Mouse (Mus musculus): ENCODE results near the gene Galp. TPM values are rescaled to one million over a fixed set of nuclear protein-coding genes. Genes with fewer than 3 reads are reported as not detected.
"Not testable (repeated sequence)": the region's sequence is repeated elsewhere in the genome, so short reads cannot be mapped to it uniquely, and the experiment has no call there.

Gene Galp
- polyA plus RNA-seq, 1 experiment = not detected

GRCm38 (mm10) chr7:6221978-6222377 lies 25.1 kb downstream of the Galp start, which contains the start of gene Zscan5b:
Gene Zscan5b, plus strand, starts transcription at chr7:6222278.
- H3K27me3 ChIP-seq (ENCODE audit: control insufficient read depth) = no peaks in the 10 kb centered on the region
- no peaks in the 10 kb centered on the region for H3K36me3 ChIP-seq (ENCODE audit: control insufficient read depth)
- peaks cover 5% of the 10 kb centered on the region; the same call in 1 of the 2 replicates for H3K9me3 ChIP-seq (ENCODE audit: control insufficient read depth, low read length)
- no peak within 1 kb of the TSS for H3K4me3 ChIP-seq (replicated peaks)
- H3K4me1 ChIP-seq (ENCODE audit: control insufficient read depth) = no peaks in the 10 kb centered on the region
- TF ChIP-seq TAL1 (IDR thresholded peaks at IDR 0.05; ENCODE audit: low read length) (no peak), GATA1 (IDR thresholded peaks at IDR 0.05; ENCODE audit: low read length) (no peak)

DNA sequence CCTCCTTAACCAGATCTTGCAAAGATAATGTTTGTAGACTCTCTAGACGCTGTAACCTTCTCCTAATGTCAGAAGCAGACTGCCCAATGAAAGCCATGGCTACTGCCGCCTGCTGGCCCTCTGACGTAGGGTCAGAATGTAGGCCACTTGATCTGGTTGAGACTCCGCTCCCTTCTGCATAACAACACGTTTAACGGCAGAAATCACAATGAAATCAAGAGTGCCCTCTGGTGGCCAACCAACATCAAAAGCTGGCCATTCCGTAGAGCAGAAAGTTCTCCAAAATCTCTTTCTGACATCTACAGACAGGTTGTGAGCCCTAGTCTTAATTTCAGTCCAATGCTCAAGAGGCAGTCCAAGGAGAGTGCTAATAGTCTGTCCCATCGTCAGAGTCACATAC lies 31.6 kb downstream of the Galp start:
- not testable (repeated sequence) for H3K4me3 ChIP-seq (replicated peaks); H3K36me3 ChIP-seq (ENCODE audit: control insufficient read depth); H3K27me3 ChIP-seq (ENCODE audit: control insufficient read depth); H3K4me1 ChIP-seq (ENCODE audit: control insufficient read depth)
- H3K9me3 ChIP-seq (ENCODE audit: control insufficient read depth, low read length) = peaks cover 11% of the 10 kb centered on the region

DNA sequence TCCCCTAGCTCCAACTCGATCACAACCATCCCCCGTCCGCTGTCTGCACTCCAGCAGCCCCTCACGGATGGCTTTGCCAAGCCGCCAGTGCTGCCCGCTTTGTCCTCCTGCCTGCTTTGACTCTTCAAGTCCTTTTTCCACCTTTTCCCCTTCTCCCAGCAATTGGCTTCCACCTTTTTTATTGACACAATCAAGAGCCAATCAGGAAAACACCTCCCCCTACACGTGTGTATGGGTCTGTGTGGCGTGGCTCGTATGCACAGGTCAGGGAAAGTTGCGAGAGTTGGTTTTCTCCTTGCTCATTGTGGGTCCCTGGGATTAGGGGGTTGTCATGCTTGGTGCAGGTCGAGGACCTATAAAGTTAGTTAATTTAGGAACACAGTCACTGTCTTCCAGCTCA lies 42.9 kb downstream of the Galp start:
- TF ChIP-seq TAL1 (IDR thresholded peaks at IDR 0.05; ENCODE audit: low read length) (no peak), GATA1 (IDR thresholded peaks at IDR 0.05; ENCODE audit: low read length) (no peak)
- Histone ChIP-seq H3K4me3 (replicated peaks) (no peak overlapping the region), H3K9me3 (ENCODE audit: control insufficient read depth, low read length) (no peaks in the 10 kb centered on the region), H3K36me3 (ENCODE audit: control insufficient read depth) (no peaks in the 10 kb centered on the region), H3K4me1 (ENCODE audit: control insufficient read depth) (no peaks in the 10 kb centered on the region), H3K27me3 (ENCODE audit: control insufficient read depth) (no peaks in the 10 kb centered on the region; the same call in 1 of the 2 replicates)

DNA sequence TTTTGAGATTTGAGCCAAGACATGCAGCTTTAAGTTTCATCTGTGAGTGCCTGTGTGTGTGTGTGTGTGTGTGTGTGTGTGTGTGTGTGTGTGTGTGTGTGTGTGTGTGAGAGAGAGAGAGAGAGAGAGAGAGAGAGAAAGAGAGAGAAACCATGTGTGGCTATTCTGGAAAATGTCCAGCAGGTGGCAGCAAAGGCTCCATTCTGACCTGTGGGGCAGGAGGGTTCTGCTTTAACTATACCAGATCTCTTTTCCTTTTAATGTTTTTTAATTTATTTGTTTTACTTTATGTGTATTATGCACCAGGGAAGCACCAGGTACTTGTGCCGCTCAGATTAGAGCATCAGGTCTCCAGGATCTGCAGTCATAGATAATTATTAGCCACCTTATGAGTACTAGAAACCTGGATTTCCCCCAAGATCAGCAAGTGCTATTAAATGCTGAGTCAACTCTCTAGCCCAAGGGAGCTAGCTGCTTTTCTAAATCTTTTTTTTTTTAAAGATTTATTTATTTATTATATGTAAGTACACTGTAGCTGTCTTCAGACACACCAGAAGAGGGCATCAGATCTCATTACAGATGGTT lies 44.0 kb downstream of the Galp start:
- H3K36me3 ChIP-seq (ENCODE audit: control insufficient read depth); H3K27me3 ChIP-seq (ENCODE audit: control insufficient read depth); H3K4me3 ChIP-seq (replicated peaks); H3K4me1 ChIP-seq (ENCODE audit: control insufficient read depth); H3K9me3 ChIP-seq (ENCODE audit: control insufficient read depth, low read length): not testable (repeated sequence)

GRCm38 (mm10) chr7:6244361-6245292 lies 47.7 kb downstream of the Galp start:
- no peaks in the 10 kb centered on the region for H3K9me3 ChIP-seq (ENCODE audit: control insufficient read depth, low read length)

GRCm38 (mm10) chr7:6252410-6252809 lies 55.5 kb downstream of the Galp start, which contains the start of gene Epp13:
Gene Epp13, plus strand, starts transcription at chr7:6252710.
- no peaks in the 10 kb centered on the region for H3K27me3 ChIP-seq (ENCODE audit: control insufficient read depth)
- no peaks in the 10 kb centered on the region for H3K36me3 ChIP-seq (ENCODE audit: control insufficient read depth)
- no peaks in the 10 kb centered on the region for H3K4me1 ChIP-seq (ENCODE audit: control insufficient read depth)
- no peak for TF ChIP-seq GATA1 (IDR thresholded peaks at IDR 0.05; ENCODE audit: low read length)
- no peak for TF ChIP-seq TAL1 (IDR thresholded peaks at IDR 0.05; ENCODE audit: low read length)
- no peaks in the 10 kb centered on the region for H3K9me3 ChIP-seq (ENCODE audit: control insufficient read depth, low read length)
- no peak within 1 kb of the TSS for H3K4me3 ChIP-seq (replicated peaks)

More at GRCm38 (mm10) chr7:6244361-6245292, 47.7 kb downstream of the Galp start:
- Histone ChIP-seq H3K27me3 (ENCODE audit: control insufficient read depth) (no peaks in the 10 kb centered on the region), H3K36me3 (ENCODE audit: control insufficient read depth) (no peaks in the 10 kb centered on the region), H3K4me3 (replicated peaks) (no peak overlapping the region), H3K4me1 (ENCODE audit: control insufficient read depth) (no peaks in the 10 kb centered on the region)
- no peak for TF ChIP-seq TAL1 (IDR thresholded peaks at IDR 0.05; ENCODE audit: low read length)
- no peak for TF ChIP-seq GATA1 (IDR thresholded peaks at IDR 0.05; ENCODE audit: low read length)

- Histone ChIP-seq H3K9me3 (ENCODE audit: control insufficient read depth, low read length) (no peaks in the 10 kb centered on the region), H3K36me3 (ENCODE audit: control insufficient read depth) (no peaks in the 10 kb centered on the region), H3K4me1 (ENCODE audit: control insufficient read depth) (no peaks in the 10 kb centered on the region), H3K4me3 (replicated peaks) (no peak overlapping the region), H3K27me3 (ENCODE audit: control insufficient read depth) (no peaks in the 10 kb centered on the region)
- TF ChIP-seq TAL1 (IDR thresholded peaks at IDR 0.05; ENCODE audit: low read length) (no peak), GATA1 (IDR thresholded peaks at IDR 0.05; ENCODE audit: low read length) (no peak)
Observed at GRCm38 (mm10) chr7:6254451-6254850, 57.6 kb downstream of the Galp start.

DNA sequence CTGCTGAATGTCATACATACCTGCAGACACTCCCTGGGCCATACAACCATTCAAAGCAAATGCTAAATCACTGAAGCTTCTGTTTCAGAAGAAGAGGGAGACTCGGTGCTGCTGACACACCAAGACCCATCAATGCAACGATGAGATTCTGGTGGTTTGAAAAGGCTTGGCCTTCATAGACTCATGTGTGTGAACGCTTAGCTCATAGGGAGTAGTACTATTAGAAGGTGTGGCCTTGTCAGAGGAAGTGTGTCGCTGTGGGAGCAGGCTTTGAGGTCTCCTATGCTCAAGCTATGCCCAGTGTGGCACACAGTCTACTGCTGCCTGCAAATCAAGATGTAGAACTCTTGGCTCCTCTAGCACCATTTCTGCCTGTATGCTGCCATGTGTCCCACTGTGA lies 60.5 kb downstream of the Galp start:
- TF ChIP-seq TAL1 (IDR thresholded peaks at IDR 0.05; ENCODE audit: low read length) (no peak), GATA1 (IDR thresholded peaks at IDR 0.05; ENCODE audit: low read length) (no peak)
- Histone ChIP-seq H3K36me3 (ENCODE audit: control insufficient read depth) (no peaks in the 10 kb centered on the region), H3K4me3 (replicated peaks) (no peak overlapping the region), H3K27me3 (ENCODE audit: control insufficient read depth) (no peaks in the 10 kb centered on the region), H3K9me3 (ENCODE audit: control insufficient read depth, low read length) (no peaks in the 10 kb centered on the region), H3K4me1 (ENCODE audit: control insufficient read depth) (no peaks in the 10 kb centered on the region)
